Mouse (Mus musculus) liver, embryonic 14.5 days (tissue): ENCODE measurements around the gene Ssh2.

Source experiments
- CTCF ChIP-seq: IDR thresholded peaks from 2 replicates; pipeline ENCODE4 v1.5.1; 2016; ENCODE audit warnings: antibody characterized with exemption, low read depth, control low read depth
- EP300 ChIP-seq: IDR thresholded peaks from 2 replicates; pipeline ENCODE4 v1.6.1; 2016; ENCODE audit warnings: antibody characterized with exemption, low read depth

DNA sequence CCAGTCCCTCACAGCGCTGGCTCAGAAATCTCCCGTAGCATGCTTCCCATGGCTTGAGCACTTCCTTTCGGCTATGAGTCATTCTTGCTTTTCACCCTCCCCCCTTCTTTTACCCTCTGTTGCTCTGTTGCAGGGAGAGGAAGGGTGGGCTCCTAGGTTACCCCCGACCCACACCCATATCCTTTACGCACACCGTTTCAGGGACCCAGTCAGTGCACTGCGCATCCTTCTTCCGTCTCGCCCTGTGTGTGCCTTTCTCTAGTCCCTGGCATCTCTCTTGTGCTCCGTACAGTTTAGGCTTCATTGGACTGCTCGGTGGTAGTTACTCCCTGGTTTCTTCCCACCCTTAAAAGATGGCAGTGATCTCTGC is 659 bp downstream of the Ssh2 start:
- TF ChIP-seq CTCF (no peak), EP300 (no peak)
